Mouse (Mus musculus) urinary bladder, postnatal 25 days (tissue): ENCODE results near the gene Olfr1014.

Experiments used
- DNase-seq: peaks from one replicate; pipeline ENCODE4 v3.0.0; 2022; ENCODE audit warnings: low spot score

Gene Olfr1014

DNA sequence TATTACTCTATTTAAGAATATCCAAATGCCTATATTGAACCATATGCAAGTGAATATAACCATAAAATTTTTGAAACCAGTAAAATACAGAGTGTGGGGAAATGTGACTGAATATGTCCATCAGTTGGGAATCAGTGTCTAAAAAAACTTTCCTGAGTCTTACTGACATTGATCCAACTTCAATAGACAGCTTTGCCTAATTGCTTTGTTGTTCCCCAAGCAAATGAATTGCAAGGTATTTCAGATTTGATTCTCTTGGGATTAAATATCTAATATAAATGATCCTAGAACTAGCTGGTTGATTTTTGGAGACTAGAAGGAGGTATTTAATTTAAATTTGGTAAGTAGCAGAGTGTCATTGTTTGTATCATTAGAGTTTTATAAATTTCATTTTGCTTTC lies at the start of gene Olfr1014:
Gene Olfr1014 (plus strand): TSS at position 301 of the 400 bp plus-strand sequence.
- DNase-seq = no peak

DNA sequence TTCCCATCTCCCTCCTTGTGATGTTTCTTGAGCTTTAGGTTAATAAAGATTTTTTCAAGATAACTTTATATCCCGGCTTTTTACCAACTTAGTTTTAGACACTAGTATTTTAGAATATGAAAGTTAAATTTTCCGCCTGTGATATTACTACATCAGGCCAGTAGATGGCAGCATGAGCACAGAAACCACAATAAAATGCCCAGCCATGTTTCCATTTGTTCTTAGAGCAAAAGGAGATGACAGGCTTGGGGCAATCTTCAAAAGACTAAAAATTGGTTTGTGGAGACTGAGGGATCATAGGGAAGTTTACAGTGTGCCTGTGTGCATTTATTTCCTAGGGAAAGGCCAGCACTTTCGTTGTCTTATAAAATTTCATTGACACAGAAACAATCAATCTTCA lies 46.7 kb upstream of the Olfr1014 start:
- DNase-seq = peak; percentile 8

GRCm38 (mm10) chr2:85753822-85754221 lies 18.7 kb upstream of the Olfr1014 start:
- no peak for DNase-seq

- DNase-seq = no peak
Measured at GRCm38 (mm10) chr2:85762666-85763065, 9.8 kb upstream of the Olfr1014 start, which contains the start of gene Olfr1012. TSS of gene Olfr1012 (minus strand) at chr2:85762766.

- no peak for DNase-seq
Measured at GRCm38 (mm10) chr2:85766798-85767197, 5.7 kb upstream of the Olfr1014 start, which contains the start of gene Olfr1013. TSS of gene Olfr1013 (plus strand) at chr2:85767098.

DNA sequence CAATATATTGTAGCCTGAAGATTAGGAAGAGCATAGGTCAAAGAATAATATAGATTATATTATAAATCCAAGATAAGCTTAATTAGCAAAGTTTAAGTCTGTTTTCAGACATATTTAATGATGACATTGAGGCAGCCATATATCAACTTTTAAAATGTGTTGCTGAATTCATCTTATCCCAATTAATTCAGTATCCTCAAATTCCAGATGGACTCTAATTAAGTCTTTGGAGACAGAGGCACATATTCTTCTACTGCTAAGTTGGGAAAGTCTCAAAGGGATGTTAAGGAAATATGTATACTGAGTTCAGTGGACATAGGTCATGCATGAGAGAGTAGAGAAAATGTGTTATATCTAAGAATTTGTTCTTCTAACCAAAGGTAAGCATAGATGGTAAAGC lies 9.2 kb downstream of the Olfr1014 start, which contains the start of gene Olfr1015:
Gene Olfr1015 (plus strand): TSS at position 301 of the 400 bp plus-strand sequence.
- no peak for DNase-seq

- no peak for DNase-seq
Measured at GRCm38 (mm10) chr2:85792331-85792730, 19.8 kb downstream of the Olfr1014 start.

DNA sequence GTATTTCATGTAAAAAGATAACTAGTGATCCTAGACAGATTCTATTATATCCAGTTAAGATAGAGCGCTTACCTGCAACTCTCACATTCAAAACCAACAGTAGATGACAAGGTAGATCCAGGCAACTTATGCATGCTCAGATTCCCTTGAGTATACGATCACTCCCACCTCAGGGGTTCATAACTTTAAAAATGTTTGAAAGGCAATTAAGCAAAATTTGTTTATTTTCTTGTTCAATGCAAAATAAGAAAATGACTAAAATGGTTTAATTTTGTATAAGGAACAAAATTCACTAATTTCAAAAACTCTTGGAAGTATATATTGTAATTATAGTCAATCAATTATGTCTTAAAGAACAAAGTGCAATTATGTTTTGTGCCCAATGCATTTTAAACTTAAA lies 29.9 kb downstream of the Olfr1014 start, which contains the start of gene Olfr1016:
Gene Olfr1016 (minus strand): TSS at position 101 of the 400 bp plus-strand sequence.
- DNase-seq = no peak

DNA sequence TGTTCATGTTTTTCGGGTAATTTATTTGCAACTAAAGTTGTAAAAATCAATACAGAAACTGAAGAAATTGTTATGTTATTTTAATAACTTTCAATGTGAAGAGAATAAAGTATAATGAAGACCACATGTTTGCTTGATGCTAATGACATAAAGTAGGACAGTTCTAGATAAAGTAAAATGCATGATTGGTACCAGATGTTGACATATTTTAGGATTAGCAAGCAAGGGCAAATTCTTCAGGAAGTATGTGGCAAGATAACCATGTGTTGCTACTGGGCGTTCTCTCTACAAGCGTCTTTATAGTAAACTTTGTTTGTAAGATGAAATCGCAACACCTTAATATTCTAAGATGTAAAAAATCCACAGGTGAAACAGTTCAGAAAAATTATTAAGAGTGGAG lies 32.0 kb downstream of the Olfr1014 start:
- DNase-seq = no peak

DNA sequence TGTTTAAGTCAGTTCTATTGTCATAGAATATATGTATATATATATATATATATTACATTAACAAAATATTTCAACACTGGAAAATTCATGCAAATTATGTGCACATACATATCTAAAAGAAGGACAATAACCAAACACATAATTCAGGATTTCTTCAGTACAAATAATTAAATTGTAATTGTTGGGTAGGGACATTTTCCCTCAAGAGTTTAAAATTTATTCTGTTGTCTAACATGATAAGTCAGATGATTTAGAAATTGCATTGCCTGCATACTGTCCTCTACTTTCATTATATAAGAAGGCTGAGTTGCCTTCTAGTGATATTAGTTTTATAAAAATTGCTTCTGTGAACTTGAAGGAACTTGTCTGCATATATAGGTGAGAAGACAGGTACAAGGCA lies 45.7 kb downstream of the Olfr1014 start, which contains the start of gene Olfr1018:
Gene Olfr1018 (plus strand): TSS at position 301 of the 400 bp plus-strand sequence.
- DNase-seq = no peak
